Mouse (Mus musculus): ENCODE measurements around the gene Gna13. TPM values are rescaled to one million over a fixed set of nuclear protein-coding genes. Genes with fewer than 3 reads are reported as not detected.

Gene Gna13
- polyA plus RNA-seq, 1 experiment: 65.1 TPM

DNA sequence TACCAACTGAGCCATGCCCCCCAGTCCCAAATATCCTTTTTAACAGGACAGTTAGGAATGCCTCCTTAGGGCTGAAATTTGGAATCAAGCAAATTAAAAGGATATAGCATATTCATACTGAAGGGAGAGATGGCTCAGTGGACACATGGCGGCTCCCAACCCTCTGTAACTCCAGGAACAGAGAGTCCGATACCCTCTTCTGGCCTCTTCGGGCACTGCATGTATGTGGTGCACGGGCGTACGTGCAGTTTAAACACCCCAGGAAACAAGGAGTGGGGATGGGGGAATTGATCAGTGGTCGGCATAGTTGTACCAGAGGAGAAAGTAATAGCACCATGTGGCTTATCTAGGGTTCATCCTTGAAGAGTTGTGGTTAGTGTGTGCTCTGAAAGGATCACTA, 82.0 kb downstream of the Gna13 start:
- no peaks in the 10 kb centered on the region for H3K4me1 ChIP-seq (ENCODE audit: control insufficient read depth, insufficient read depth, low read length)
- H3K36me3 ChIP-seq (ENCODE audit: control insufficient read depth, insufficient read depth, low read length, poor library complexity, severe bottlenecking): no peaks in the 10 kb centered on the region
- no peaks in the 10 kb centered on the region for H3K27me3 ChIP-seq (ENCODE audit: control insufficient read depth, insufficient read depth, low read length, poor library complexity, severe bottlenecking)
- TF ChIP-seq CTCF (IDR thresholded peaks at IDR 0.05; ENCODE audit: low read depth, low read length): peak; percentile 74
- no peak for TF ChIP-seq POLR2A (IDR thresholded peaks at IDR 0.05; ENCODE audit: insufficient read depth, low read length)
- H3K4me3 ChIP-seq (ENCODE audit: low read depth, low read length): no peak overlapping the region
- no peak overlapping the region for H3K9ac ChIP-seq (ENCODE audit: low read depth, poor library complexity, severe bottlenecking)
- H3K9me3 ChIP-seq (replicated peaks; ENCODE audit: control insufficient read depth, insufficient read depth, low read length, poor library complexity, severe bottlenecking): no peaks in the 10 kb centered on the region
- no peak overlapping the region for H3K27ac ChIP-seq (ENCODE audit: insufficient read depth, low read length)

- H3K9me3 ChIP-seq (replicated peaks; ENCODE audit: control insufficient read depth, insufficient read depth, low read length, poor library complexity, severe bottlenecking): no peaks in the 10 kb centered on the region
- H3K4me3 ChIP-seq (ENCODE audit: low read depth, low read length): no peak overlapping the region
- TF ChIP-seq CTCF (IDR thresholded peaks at IDR 0.05; ENCODE audit: low read depth, low read length) (peak; percentile 51), EP300 (IDR thresholded peaks at IDR 0.05; ENCODE audit: insufficient read depth, low read depth, low read length) (no peak)
Observed at GRCm38 (mm10) chr11:109445438-109446035, 82.9 kb downstream of the Gna13 start.

More at GRCm38 (mm10) chr11:109445438-109446035, 82.9 kb downstream of the Gna13 start:
- Histone ChIP-seq H3K9ac (ENCODE audit: low read depth, poor library complexity, severe bottlenecking) (no peak overlapping the region), H3K27me3 (ENCODE audit: control insufficient read depth, insufficient read depth, low read length, poor library complexity, severe bottlenecking) (no peaks in the 10 kb centered on the region), H3K27ac (ENCODE audit: insufficient read depth, low read length) (no peak overlapping the region), H3K4me1 (ENCODE audit: control insufficient read depth, insufficient read depth, low read length) (no peaks in the 10 kb centered on the region), H3K36me3 (ENCODE audit: control insufficient read depth, insufficient read depth, low read length, poor library complexity, severe bottlenecking) (no peaks in the 10 kb centered on the region)

Other genes with a start within 250 kb of the Gna13 start
- gene E030025P04Rik, start 218.5 kb upstream of the Gna13 start, polyA plus RNA-seq (2011; ENCODE audit: insufficient read depth, insufficient read length, low read depth, missing spikeins): not detected in 2 replicates
- 4.8 and 5.1 TPM in 2 replicates for gene Rgs9, start 64.7 kb upstream of the Gna13 start, polyA plus RNA-seq (2011; ENCODE audit: insufficient read depth, insufficient read length, low read depth, missing spikeins)
- not detected in 2 replicates for gene 9930022D16Rik, start 51.1 kb downstream of the Gna13 start, polyA plus RNA-seq (2011; ENCODE audit: insufficient read depth, insufficient read length, low read depth, missing spikeins)
- 78.5 and 80.2 TPM in 2 replicates for gene Amz2, start 63.1 kb downstream of the Gna13 start, polyA plus RNA-seq (2011; ENCODE audit: insufficient read depth, insufficient read length, low read depth, missing spikeins)
- 5.7 and 5.8 TPM in 2 replicates for gene Arsg, start 110.5 kb downstream of the Gna13 start, polyA plus RNA-seq (2011; ENCODE audit: insufficient read depth, insufficient read length, low read depth, missing spikeins)
- gene Slc16a6, start 110.8 kb downstream of the Gna13 start, polyA plus RNA-seq (2011; ENCODE audit: insufficient read depth, insufficient read length, low read depth, missing spikeins): 12.7 and 14.7 TPM in 2 replicates
- gene Wipi1, start 249.1 kb downstream of the Gna13 start, polyA plus RNA-seq (2011; ENCODE audit: insufficient read depth, insufficient read length, low read depth, missing spikeins): 26.9 and 27.7 TPM in 2 replicates